Mouse (Mus musculus): ENCODE data around the gene Fntb.

The Fntb gene

DNA sequence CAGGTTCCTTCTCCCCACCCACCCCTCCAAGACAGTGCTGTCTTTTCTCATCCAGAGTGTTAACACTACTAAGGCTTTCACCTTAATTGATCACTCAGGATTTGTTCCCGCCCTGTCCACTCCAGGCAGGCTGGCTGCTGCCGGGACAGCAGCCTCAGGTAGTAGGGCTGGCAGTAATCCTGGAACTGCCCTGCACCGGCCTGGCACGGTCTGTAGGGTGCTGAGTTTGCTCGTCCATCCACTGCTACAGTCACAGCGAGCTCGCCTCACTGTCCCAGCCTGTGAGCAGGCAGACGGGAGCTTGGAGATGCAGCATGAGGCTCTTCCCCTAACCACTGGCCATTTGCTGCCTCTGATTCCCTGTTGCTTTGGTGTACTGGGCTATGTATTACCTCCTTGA is 155.6 kb downstream of the Fntb start:
- no peak for DNase-seq (ENCODE audit: low spot score)

DNA sequence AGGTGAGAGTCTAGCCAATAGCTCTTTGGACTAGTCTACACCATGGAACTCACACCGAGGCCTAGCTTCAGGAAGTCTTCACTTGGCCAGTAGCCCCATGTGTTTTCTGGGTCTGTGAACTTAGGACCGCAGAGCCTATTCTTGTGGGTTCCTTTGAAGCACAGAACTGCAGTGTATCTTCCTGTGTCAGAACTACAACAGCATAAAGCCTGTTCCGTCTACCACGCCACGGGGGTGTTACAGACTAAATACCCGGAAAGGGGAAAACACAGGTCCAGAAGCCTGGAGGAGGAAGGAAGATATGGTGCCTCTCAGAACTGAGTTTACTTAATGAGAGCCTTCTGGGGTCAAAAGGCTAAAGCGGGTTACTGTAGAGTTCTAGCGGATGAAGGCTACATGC is 157.7 kb downstream of the Fntb start:
- DNase-seq (ENCODE audit: low spot score) = no peak

DNA sequence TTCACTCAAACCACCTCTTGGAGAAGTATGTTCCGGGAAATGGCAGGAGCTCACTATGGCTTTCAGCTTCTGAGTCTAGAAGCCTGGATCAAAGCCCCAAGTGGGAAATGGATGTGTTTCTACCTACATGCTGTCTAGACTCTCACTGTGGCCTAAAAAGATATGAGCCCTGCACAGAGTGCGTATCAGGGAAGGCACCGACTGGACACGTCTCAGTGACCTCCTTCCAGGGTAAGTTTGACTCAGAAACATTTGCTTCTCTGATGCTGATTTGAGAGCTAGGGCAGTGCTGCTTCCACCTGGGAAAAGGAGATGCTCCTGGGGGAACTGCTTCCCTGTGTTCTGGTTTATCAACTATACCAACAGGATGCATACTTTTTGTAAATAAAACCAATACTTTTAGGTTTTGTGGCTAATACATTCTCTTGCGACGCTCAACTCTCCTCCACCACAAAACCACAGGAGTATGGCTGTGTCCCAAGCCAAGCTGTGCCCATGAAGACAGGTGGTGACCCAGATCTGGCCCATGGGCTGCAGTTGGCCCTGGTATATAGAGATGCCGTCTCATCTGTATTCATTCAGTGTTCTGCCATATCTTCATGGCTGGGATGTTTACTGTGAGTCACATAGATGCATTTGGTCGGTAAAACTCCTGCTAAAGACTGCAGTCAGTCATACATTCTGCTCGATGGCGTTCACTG is 159.7 kb downstream of the Fntb start:
- DNase-seq (ENCODE audit: low spot score) = no peak

DNA sequence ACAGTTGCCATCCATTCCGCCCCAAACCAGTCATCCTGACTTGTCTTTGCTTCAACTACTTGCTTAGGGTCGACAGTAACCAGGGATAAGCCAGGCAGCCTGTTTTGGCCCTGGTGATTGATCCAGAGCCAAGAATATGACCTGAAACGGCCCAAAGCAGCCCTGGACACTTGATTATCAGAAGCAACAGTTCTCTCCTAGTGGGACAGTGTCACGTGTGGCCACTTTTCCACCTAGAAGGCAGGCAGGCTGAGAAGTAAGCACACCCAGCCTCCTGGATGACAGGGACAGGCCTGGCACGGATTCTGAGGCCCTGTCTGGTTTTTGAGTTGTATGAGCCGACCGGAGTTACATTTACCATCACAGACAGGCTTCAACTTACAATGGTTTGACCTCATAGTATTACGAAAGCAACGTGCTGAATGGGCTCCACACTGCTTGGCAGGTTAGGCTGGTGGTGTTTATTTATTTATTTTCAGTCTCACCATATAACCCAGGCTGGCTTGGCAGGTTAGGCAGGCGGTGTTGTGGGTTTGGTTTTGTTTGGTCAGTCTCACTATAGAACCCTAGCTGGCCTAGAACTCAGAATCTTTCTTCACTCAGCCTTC is 161.1 kb downstream of the Fntb start:
- DNase-seq (ENCODE audit: low spot score) = no peak

DNA sequence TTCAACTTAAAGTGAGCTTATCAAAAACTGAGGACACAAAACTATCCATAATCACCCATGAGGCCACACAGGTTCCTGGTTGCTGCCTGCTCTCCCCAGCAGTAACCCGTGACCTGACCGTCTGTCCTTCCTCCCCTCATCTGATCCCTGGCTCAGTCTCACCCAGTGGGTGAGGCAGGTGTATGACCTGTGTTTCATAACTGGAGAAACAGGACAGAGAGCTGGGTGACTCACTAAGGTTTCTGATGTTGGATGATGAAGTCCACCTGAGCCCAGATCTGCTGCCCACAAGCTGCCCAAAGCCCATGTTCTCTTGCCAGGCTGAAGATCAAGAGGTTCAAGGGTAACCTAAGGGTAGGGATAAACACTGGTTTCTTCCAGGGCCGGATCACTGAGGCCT is 161.6 kb downstream of the Fntb start:
- DNase-seq (ENCODE audit: low spot score) = no peak

DNA sequence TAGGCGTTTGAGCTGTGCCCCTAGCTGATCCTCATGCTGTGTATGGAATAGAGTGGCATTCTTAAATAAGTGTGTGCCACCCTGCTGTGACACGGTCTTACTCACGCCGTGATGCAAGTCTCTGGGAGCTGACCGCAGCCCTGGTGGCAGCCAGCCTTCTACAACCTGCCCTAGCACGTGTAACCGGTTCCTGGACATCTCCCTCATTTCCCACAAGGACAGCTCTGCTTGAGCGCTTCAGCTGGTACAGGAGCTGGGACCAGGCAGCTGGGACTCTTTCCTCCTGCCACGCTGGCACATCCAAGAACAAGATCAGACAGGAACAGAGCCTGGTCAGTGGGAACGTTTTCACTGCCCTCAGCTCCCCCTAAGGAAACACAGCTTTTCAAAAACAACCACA is 162.2 kb downstream of the Fntb start:
- DNase-seq (ENCODE audit: low spot score) = no peak

DNA sequence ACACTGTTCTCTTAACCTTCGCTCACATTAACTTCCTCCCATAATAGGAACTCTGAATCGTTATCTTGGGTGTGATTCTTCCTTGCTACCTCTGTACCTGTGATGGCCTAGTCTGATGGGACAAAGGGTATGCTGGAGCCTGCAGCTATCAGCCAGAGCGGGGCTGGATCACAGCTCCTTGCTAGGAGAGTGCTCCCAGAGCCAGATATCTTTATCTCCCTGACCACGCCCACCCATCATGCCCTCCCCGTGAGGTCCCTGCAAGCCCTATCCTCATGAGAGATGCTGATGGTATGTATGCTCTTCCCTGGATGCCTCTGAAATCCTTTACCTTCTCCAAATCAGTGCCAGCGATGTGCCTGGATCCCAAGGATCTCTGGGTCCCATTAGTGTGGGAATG is 164.8 kb downstream of the Fntb start:
- no peak for DNase-seq (ENCODE audit: low spot score)

DNA sequence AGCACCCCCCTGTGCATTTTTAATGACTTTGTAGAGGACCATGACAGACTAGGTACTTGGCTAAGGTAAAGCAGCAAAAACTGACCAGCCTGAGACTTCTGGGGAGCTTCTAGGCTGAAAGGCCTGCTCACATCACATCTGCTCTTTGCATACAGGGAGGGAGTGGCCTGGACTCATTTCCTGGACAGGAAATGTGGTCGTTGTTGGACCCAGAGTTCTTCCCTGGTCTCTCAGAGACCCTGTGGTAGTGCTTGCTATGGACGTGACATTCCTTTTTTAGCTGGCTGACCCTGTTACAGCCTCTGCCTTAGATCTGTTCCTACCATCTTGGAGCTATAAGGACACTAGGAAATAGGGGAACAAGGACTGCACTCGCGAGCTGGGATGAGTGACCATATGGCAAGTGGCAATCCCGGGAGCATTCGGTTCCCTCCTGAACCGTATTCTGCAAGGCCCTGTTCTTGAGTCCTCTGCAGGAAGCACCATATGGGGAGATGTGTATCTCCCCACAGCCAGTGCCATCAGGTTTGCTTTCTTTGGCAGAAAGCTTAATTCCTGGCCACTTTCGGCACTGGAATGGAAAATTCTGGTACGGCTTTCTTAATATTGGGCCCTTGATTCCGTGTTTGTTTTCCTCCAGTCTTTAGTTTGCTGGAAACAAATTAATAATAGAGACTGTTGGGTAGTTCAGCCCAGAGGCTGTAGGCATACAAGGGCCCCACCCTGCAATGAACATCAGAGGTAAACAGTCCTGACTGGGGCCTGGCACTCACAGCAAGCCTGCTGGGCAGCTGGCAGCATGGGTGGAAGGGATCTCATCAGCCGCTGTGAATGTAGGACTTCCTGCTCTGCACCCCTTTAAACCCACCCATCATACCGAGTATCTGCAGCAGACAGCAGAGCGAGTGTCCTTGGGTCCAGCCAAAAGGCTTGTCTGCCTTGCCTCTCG is 166.6 kb downstream of the Fntb start:
- no peak for DNase-seq (ENCODE audit: low spot score)

DNA sequence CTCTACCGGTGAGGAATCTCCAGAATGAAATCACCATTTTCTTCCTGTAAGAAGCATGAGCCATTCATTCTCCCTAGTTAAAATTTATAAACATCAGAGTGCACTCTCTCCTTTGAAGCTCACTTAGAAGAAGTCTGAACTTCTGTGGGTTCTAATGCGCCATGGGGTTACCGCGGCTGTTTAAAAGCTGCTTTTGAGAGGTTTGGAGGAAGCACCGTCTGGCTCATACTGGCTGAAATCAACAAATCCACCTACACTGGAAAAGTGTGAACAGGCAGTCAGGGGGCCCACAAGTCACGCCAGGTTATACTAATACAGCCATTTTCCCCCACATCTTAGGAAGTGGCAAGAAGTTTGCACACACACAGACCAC is 167.3 kb downstream of the Fntb start:
- DNase-seq (ENCODE audit: low spot score) = no peak

DNA sequence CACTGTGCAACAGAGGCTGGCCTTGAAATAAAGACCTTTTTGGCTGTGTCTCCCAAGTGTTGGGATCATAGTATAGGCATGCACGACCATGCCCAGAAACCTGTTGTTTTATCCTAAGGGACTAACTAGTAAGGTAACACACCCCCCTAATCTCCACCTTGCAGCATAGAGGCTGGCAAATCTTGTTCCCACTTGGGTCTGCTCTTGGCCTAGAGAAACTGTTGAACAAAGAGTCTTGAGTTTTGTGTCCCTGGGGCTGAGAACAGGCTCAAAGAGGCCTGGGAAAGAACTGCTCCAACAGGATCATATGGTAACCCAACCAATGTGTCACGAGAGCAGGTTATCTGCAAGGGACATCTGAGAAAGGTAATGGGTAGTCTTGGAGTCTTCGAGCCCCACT is 169.0 kb downstream of the Fntb start:
- DNase-seq (ENCODE audit: low spot score) = no peak

DNA sequence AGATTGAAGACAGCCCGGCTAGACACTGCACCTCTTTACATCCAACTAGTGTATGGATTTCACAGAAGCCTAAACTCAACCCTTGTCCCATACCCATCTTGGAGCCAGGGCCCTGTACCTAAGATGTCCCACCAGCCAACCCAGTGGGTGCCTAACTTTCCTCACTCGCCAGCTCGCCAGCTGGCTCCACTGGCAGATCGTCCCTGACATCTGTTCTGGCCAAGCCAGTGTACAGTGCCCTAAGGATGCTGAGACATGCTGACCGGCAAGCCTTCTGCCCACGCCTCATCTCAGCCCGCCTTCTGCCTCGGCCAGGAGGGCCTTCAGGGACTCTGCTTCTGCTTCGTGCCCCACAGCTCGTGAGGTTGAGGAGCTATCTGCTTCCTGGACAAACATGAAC is 170.8 kb downstream of the Fntb start:
- no peak for DNase-seq (ENCODE audit: low spot score)

DNA sequence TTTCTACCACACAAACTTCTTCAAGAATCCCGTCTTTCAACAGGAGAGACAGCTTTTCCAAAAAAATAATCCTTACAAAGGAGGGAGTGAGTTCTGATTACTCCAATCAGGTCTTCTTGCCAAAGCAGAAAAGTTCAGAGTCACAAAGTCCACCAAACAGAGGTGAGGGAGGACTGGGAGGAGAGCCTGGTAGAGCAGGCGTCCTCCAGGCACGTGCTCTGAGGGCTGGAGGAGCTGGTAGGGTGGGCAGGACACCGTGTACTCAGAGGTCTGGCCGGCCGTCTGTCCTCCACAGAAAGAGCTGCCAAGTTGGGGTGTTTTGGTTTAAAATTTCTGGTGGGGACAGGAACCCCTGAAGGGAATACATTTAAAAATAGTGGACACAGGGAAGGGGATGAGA is 172.6 kb downstream of the Fntb start:
- no peak for DNase-seq (ENCODE audit: low spot score)

DNA sequence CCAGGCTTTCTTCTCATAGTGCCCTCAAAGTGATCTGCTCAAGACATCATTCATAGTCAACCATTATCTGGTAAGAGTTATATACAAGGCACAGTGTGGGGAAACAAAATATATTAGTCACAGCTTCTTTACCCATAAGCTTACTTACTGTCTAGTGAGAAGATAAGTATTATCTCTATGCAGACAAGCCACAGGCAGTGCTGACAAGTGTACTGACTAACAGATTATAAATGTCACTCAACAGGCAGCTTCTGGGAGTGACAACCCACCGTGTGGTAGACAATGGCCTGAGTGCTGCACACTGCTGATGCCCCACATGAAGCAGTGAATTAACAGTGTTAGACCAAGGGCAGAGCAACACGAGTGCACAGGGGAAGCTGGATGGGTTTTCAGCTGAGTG is 176.1 kb downstream of the Fntb start:
- no peak for DNase-seq (ENCODE audit: low spot score)

DNA sequence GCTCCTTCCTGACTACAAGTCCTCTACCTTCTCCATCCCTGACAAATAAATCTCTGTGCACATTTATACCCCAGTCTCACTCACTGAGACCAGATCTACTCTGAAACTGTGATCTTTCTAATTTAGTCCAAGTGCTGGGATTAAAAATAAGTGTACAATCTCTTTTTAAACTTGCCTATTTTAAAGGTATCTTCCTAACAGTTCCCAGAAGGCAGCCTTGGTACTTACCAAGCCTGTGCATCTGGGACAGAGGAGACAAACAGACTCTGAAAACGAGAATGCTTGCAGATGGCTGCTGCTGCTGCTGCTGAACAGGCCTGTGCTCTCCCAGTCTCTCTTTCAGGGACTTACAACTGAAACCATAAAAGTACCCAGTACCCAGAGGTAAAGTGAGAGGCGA is 177.1 kb downstream of the Fntb start:
- no peak for DNase-seq (ENCODE audit: low spot score)

DNA sequence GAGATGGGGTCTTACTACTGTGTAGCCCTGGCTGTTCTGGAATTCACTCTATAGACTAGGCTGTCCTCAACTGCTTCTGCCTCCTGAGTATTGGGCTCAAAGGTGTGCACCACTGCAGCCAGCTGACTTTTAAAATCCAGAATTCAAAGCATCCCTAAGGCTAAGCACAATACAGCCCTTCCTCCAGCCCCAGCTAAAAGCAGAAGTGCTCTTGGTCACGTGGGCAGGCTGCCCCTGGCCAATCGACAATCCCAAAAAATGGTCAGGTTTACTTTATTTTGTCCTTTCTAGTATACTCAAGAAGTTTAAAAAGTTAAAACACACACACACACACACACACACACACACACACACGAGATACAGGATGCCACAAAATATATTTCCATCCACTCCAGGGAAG is 177.7 kb downstream of the Fntb start:
- DNase-seq (ENCODE audit: low spot score) = no peak

DNA sequence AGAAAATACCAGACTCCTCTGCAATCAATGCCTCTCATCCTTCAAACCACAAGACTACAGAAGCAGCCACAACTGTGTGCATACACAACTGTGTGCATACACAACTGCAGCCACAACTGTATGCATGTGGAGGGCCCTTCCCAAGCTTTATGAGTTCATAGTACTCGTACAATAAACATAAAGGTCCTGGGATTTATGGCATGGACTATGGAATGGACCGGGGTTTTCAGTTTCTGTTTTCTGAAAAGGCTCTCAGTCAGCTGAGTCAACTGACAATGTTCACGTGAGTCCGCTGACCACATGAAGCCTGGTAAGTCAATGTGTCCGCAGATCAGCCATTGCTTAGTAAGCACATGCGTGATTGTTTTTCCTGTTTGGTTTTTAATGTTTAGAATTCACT is 178.1 kb downstream of the Fntb start:
- no peak for DNase-seq (ENCODE audit: low spot score)

DNA sequence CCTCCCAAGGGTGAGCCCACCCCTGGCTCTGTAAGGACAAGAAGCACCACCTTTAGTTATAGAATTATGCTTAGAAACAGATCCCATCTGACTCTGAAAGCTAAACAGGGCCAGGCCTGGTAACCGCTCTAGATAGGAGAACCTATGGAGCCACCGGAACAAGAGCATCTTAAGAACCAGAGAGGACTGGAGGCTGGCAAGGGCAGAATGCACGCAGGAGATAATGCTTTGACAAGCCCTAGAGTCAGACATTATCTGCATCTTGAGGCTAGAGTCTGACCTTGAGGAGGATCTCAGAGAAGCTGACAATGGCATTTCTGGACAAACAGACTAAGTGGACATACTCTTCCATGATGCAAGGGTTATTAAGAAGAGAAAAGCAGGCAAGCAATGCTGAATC is 182.1 kb downstream of the Fntb start:
- DNase-seq (ENCODE audit: low spot score) = no peak

DNA sequence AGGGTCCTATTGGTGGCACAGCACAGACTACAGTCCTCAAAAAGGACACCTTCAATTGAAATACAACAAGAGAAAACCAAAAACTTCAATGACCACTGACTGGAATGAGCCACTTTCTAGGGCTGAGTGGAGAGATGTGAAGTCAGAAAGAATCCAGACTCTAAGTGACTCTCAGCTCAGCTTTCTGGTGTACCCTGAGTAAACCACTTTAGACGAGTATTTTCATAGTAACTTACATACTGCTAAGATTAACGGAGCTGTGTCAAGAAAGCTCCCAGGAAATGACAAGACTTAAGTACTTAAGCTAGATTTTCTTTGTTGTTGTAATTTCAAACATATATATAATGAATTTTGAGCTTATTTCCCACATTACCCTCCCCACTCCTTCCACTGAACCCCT is 182.8 kb downstream of the Fntb start:
- DNase-seq (ENCODE audit: low spot score) = no peak

DNA sequence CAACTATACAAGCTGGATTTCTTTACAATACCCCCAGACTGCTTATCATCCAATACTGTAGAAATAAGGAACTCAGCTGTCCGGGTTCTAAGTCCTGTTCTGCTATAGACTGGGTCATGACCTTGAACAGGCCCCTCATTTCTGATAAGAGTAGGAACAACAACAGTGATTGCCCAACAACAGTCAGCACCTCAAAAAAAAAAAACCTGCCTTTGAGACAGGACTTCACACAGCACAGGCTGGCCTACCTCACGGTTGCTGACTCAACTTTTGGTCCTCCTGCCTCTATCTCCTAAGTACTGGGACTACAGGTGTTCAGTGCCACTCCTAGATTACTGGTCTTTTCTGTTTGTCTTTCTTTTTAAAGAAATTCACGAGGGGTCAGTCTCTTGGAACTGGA is 183.4 kb downstream of the Fntb start:
- DNase-seq (ENCODE audit: low spot score) = no peak

DNA sequence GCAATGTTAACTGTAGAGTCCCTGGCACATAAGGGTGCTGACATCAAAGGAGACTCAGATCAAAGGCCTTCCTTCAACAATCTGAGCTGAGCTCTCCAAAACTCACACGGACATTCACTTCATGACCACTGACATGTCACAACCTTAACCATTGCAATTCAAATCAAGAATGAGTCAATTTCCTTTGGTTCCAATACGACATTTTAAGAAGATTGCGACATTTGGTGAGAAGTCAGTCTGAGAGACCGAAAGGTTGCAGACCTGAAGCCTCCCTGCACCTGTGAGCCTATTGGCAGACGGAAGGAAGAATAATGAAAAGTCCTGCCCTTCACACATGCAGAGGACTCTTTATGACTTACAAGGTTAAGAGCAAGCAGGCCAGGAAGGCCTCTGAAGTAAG is 184.9 kb downstream of the Fntb start:
- DNase-seq (ENCODE audit: low spot score) = no peak

DNA sequence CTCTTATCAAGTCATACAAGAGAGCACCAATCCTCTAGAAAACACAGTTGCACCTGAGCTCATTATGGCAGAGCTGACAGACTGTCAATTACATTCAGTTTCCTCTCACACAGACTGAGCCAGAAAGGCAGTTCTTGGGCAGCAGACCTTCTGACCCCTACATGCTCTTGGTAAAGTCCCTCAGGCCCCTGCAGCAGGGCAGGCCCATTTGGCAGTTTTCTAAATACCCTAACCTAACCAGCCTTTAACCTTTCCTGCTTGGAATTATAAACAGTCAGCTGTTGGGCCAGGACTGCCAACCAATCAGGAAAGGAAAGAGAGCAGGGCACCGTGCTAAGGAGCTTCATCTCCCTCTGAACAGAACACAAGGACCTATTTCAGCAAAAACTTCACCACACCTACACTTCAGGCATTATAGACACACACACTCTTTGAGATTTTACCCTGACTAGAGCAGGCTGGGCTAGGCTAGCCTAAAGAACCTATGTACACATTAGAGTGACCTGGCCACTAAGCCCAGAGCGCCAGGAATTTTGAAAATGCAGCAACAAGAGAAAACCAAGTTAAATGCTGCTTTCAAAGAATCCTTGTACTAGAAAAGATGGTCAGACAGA is 188.5 kb downstream of the Fntb start:
- DNase-seq (ENCODE audit: low spot score) = no peak

DNA sequence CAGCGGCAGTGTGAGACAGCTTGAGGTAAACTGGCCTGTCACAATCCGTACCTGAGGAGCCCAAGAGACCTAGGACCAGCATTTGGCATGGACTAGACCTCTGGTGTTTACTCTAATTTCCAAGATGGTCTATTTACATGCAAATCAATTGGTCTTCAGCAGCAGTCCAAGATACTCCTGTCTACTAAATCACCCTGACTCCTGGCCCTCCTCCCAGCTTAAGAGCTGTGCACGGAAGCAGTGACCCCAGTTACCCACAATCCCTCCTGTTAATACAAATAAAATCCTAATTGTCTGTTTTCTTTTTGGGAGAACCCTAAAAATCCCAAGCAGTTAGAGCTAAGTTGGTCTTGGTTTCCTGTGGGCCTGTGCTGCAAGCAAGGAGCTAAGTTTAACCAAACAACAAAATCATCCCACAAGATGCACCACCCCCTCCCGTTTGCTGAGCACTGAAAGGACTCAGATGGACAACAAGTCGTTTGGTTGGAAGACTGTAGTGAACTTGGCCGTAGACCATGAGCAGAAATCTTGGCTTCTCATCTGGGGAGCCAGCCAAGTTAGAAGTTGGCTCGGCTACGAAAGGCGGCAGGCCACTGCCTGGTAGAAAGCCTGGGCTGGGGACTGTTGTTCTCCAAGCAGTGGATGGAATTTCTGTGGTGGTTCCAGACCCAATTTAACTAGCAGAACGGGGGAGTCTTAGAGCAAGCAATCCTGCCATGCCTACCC is 189.5 kb downstream of the Fntb start:
- DNase-seq (ENCODE audit: low spot score) = no peak
